Mouse (Mus musculus): ENCODE measurements around the gene Dok3.
A peak's percentile ranks its signal among the peaks of the same experiment; 100 is the strongest.

DNA sequence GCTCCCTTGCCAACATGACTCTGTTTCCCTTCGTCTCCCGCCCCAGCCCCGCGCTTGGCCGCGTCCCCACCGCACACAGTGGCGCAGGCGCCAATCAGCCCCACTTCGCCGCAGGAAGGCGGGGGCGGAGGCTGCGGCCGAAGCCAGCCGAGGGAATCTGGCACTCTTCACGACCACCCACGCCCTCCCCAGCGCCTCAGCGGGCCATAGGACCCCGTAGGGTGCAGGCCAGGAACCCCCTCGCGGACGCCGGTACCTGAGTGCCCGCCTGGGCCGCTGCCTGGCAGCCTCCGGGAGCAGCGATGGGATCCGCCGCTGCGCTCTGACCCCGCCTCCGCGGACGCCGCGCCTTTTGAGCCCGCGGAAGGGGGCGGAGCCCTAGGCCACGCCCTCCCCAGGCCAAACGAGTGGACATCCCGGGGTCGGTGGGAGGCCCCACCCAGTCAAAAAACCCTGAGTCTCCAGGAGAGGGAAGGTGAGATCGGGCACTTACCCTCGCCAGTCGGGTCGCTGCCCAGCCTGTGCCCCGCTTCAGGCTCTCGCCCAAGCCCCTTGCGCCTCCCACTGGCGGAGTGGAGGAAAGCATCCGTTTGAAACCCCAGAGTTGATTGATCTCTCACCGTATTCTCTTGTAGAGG lies 15.9 kb downstream of the Dok3 start, which contains the start of gene Pdlim7:
- TF ChIP-seq CTCF (IDR thresholded peaks at IDR 0.05; ENCODE audit: control insufficient read depth, insufficient read depth, low read length) (peak; percentile 85), POLR2A (IDR thresholded peaks at IDR 0.05; ENCODE audit: borderline replicate concordance, control insufficient read depth, low read depth, low read length) (peak; percentile 92; the same call in 1 of the 2 replicates)

Measured in bone marrow, adult 2 months (tissue).